Mouse (Mus musculus) liver, postnatal 0 days (tissue): ENCODE data around the gene Ifnab.

ENCODE experiments used
- CTCF ChIP-seq: sonication (generic); IDR thresholded peaks from 2 replicates; pipeline ENCODE4 v1.5.1; 2016; ENCODE audit warnings: antibody characterized with exemption, low read depth
- EP300 ChIP-seq: IDR thresholded peaks from 2 replicates; pipeline ENCODE4 v1.6.1; 2016; ENCODE audit warnings: antibody characterized with exemption, low read depth, mild to moderate bottlenecking

DNA sequence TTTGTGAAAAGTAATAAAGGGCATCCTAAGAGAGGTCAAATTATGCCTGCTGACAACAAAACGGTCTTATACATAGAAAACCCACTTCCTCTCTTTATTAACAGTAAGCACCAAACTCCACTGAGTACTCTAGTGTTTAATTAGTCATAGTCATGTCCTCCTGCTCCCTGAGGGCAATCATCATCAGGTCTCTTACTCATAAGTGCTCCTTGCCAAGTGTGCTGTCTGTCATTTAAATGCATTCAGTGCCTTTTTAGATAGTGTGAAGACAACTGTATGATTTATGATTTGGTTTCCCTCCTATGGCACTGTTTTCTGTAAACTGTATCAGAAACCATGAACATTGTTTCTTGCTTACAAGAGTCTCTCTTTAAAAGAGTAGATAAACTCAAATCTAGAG is 23.1 kb upstream of the Ifnab start:
- no peak for TF ChIP-seq CTCF
- no peak for TF ChIP-seq EP300
